Mouse (Mus musculus): Measurements from ENCODE around the gene Srgap1.

Srgap1 gene

GRCm38 (mm10) chr10:122046904-122047726 lies at the start of gene Srgap1:
Gene Srgap1, minus strand, starts transcription at chr10:122047315.
- DNase-seq (ENCODE audit: low spot score in 2 of 2): peak; percentile 28 to 70

DNA sequence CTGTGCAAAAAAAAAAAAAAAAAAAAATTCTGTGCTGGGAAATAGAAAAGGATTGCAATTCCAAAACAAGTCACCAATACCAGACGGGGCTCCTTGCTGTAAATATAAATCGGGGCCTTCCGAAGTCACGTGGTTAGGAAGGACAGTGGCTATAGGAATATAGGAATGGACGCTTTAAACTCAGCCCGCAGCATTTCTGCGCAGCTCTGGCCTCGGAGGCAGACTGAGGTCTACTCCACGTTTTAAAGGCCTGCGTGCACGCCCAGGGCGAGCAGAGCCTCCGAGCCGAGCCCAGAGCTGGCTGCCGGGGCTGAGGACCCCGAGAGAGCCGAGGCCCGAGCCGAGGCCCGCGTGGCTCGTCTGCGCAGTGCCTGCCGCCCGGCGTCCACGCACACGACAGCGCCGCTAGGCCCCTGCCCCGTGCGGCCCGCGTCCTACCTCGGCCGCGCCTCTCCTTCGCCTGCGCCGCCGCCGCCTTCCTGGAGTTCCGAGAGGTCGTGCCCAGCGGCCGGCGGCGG lies 49.4 kb upstream of the Srgap1 start:
- DNase-seq (ENCODE audit: low spot score in 2 of 2): no peak

DNA sequence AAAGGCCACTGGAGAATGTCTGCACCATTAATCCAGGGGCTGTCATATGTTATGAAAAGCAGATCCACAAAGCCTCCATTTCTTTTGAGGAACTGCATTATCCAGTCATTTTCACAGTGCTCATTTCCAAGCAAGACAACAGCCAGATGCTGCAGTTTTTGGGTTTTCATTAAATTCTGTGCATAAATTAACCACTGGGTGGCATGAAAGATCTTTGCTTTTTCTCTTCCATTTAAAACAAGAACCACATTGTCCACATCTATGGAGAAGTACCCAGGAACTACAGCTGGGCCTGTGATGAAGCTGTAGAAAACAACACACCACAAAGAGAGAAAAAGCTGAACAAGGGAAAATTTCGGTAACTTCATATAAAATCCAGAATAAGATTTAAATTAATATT lies 43.4 kb upstream of the Srgap1 start:
- no peak for DNase-seq (ENCODE audit: low spot score in 2 of 2)

DNA sequence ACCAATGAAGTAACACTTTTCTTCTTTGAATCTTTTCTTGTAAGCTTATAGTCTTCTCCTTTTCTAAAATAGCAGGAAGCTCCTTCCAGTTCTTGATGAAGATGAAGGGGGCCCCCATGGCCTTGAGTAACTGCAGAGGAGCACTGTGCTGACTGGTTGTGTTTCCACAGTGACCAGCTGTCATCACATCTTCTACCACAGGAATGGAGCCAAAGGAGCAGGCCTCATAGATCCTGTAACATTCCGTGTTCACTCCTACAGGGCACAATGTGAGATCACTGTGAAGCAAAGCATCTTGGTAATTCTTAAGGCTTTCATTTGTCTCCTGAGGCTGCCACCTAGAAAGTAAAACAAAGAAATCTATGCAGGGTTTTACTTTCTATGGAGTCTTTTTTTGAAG lies 34.2 kb upstream of the Srgap1 start:
- no peak for DNase-seq (ENCODE audit: low spot score in 2 of 2)

DNA sequence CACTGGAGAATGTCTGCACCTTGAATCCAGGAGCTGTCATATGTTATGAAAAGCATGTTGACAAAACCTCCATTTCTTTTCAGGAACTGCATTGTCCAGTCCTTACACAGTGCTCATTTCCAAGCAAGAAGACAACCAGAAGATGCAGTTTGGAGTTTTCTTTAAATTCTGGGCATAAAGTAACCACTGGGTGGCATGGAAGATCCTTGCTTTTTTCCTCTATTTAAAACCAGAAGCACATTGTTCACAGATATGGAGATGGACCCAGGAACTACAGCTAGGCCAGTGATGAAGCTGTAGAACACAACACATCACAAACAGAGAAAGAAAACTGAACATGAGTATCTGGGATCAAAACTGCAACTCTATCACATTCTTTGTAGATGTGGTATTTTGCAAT lies 22.0 kb upstream of the Srgap1 start:
- DNase-seq (ENCODE audit: low spot score in 2 of 2): no peak

- DNase-seq (ENCODE audit: low spot score in 2 of 2): no peak
Observed at GRCm38 (mm10) chr10:122055826-122056225, 8.7 kb upstream of the Srgap1 start.

- DNase-seq (ENCODE audit: low spot score in 2 of 2): peak; percentile 35 to 75
Observed at GRCm38 (mm10) chr10:122054535-122054934, 7.4 kb upstream of the Srgap1 start.

- DNase-seq (ENCODE audit: low spot score in 2 of 2): peak; percentile 76 to 93
Observed at GRCm38 (mm10) chr10:122051831-122052230, 4.7 kb upstream of the Srgap1 start.

GRCm38 (mm10) chr10:122047727-122048365 lies 731 bp upstream of the Srgap1 start:
- peak; percentile 73 to 93 for DNase-seq (ENCODE audit: low spot score in 2 of 2)

- DNase-seq (ENCODE audit: low spot score in 2 of 2): no peak
Observed at GRCm38 (mm10) chr10:122046511-122046903, 608 bp downstream of the Srgap1 start.

DNA sequence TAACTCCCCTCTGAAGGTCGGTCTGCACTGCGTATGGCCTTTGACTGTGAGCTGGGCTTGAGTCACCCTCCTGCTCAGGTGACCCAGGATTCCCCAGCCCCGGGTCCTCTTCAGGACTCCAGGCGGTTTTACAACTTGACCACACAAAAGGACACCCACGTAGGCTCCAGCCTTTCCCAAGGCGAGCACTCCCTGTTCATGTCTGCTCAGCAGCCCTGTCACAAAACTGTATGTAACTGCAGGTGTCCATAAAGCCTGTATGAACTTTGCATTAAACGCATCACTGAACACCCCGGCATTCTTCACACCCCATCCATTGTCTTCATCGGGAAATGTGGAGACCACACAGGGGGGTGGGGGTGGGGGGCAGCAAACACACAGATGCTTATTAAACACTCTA lies 1.2 kb downstream of the Srgap1 start:
- DNase-seq (ENCODE audit: low spot score in 2 of 2): no peak

DNA sequence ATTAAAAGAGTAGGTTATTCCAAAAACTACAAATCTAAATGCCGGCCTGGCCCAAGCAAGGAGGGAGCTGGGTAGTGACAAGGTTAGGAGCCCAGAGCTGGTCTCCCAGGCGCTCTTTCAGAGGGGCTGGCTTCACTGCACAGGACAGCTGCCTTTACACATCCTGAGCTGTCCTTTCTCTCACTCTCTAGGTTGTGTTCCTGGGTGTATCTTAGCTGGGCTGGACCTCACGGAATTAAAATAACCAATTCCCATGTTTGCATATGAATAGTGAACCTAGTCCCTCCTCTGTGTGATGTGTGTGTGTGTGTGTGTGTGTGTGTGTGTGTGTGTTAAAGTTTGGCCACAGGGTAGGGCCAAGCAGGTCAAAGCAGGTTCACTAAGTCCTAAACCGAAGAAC lies 2.2 kb downstream of the Srgap1 start:
- DNase-seq (ENCODE audit: low spot score in 2 of 2): no peak

- DNase-seq (ENCODE audit: low spot score in 2 of 2): peak in 1 of 2 experiments; percentile 72
Observed at GRCm38 (mm10) chr10:122040372-122040771, 6.7 kb downstream of the Srgap1 start.

GRCm38 (mm10) chr10:122039566-122039965 lies 7.5 kb downstream of the Srgap1 start:
- DNase-seq (ENCODE audit: low spot score in 2 of 2): no peak

- no peak for DNase-seq (ENCODE audit: low spot score in 2 of 2)
Observed at GRCm38 (mm10) chr10:122038554-122038953, 8.6 kb downstream of the Srgap1 start.

DNA sequence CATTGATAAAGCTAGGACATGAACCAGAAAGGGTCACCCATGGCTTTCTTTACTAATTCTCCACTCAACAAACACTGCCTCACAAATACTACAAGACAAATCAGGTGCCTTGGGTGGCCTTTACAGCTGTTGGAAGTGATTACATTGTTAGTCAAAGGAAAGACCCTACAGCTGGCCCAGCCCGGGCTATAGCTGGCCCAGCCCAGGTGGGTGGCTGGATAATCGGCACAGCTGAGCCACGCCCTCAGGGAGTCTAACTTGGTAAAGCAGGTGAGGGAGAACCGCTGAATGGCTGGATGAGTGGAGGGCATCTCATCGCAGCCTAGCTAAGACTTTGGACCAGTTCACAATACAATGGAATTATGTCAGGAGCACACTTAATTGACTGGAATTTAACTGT lies 13.8 kb downstream of the Srgap1 start:
- DNase-seq (ENCODE audit: low spot score in 2 of 2): no peak

DNA sequence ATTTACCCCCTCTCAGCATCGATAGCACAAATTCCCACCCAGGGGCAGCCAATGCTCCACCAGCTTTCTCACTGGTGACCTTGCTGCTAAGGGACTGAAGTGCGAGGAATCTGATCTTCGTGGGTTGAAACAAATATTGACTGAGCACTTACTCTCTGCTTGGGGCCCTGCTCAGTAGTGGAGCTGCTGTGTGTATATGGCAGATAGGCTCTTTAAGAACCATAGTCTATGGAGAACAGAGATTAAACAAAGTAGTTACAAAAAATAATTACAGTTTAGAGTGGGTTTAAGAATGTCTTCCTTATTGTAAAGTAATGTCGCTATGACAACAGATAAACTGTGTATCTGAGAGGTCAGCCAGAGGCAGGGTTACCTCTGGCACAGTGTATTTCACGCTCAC lies 16.7 kb downstream of the Srgap1 start:
- no peak for DNase-seq (ENCODE audit: low spot score in 2 of 2)

- DNase-seq (ENCODE audit: low spot score in 2 of 2): no peak
Observed at GRCm38 (mm10) chr10:122029738-122030137, 17.4 kb downstream of the Srgap1 start.

- DNase-seq (ENCODE audit: low spot score in 2 of 2): no peak
Observed at GRCm38 (mm10) chr10:122025198-122025597, 21.9 kb downstream of the Srgap1 start.

DNA sequence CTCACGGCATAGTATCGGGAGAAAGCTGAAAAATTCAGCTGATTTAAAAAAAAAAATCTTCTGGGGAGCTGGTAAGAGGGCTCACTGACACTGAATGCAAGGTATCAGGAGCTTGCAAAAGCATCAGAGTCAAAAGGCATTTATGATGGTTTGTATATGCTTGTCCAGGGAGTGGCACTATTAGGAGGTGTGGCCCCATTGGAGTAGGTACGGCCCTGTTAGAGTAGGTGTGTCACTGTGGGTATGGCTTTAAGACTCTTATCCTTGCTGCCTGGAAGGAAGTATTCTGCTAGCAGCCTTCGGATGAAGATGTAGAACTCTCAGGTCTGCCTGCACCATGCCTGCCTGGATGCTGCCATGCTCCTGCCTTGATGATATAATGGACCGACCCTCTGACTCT lies 26.2 kb downstream of the Srgap1 start:
- DNase-seq (ENCODE audit: low spot score in 2 of 2): no peak

- no peak for DNase-seq (ENCODE audit: low spot score in 2 of 2)
Observed at GRCm38 (mm10) chr10:122020255-122020654, 26.9 kb downstream of the Srgap1 start.

GRCm38 (mm10) chr10:122018594-122019048 lies 28.5 kb downstream of the Srgap1 start:
- DNase-seq (ENCODE audit: low spot score in 2 of 2): no peak

DNA sequence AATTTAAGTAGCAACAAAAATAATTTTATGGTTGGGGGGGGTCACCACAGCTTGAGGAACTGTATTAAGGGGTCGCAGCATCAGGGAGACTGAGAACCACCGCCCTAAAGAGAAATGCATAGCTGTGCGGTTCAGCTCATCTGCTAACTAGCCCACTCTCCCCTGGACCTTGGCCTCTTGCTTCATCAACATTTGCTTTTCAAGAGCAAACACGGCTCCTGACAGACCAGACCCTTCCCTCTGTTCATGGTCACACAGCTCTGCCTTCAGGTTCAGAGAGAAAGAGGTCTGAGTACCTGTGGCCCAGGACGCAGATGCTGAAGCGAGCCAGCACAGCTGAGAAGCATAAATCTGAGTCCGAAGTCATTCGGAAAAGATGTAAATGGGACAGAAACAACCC lies 29.4 kb downstream of the Srgap1 start:
- DNase-seq (ENCODE audit: low spot score in 2 of 2): no peak

All from spleen, postnatal 4 days (tissue).